Mouse (Mus musculus) midbrain, embryonic 11.5 days (tissue): ENCODE measurements at regions not wholly inside any gene's neighbourhood (a gene's known extent, or its start where the extent isn't known, plus 50 kb on each side); places are given as distances from the start of the nearest gene placed in this dataset.
"Not testable (repeated sequence)": the region's sequence is repeated elsewhere in the genome, so short reads cannot be mapped to it uniquely, and the experiment has no call there.

ENCODE experiments used
- ATAC-seq: fragments of 200-750 bp; cut with Nextera tagmentation; 2 replicates; pipeline ENCODE4 v1.8.0; 2017; ENCODE audit warnings: moderate TSS enrichment, moderate library complexity; ENCODE audit not compliant: low FRiP score
- DNase-seq: peaks from one replicate; pipeline ENCODE4 v3.0.0; 2015; ENCODE audit warnings: low spot score; ENCODE audit errors: missing footprints
- H3K27ac ChIP-seq: fragments of 300-500 bp; sonication (generic); 2 replicates; pipeline ENCODE4 v1.5.1; 2014; ENCODE audit warnings: low read depth, low read length
- H3K27me3 ChIP-seq: fragments of 300-500 bp; sonication (generic); 2 replicates; pipeline ENCODE4 v1.6.1; 2014; ENCODE audit warnings: mild to moderate bottlenecking, low read length, moderate library complexity, mixed read lengths; ENCODE audit not compliant: control insufficient read depth, insufficient read depth
- H3K36me3 ChIP-seq: fragments of 300-500 bp; sonication (generic); 2 replicates; pipeline ENCODE4 v1.6.1; 2014; ENCODE audit warnings: mild to moderate bottlenecking, low read length, moderate library complexity, mixed read lengths; ENCODE audit not compliant: control insufficient read depth, insufficient read depth
- H3K4me1 ChIP-seq: fragments of 300-500 bp; sonication (generic); 2 replicates; pipeline ENCODE4 v1.6.1; 2014; ENCODE audit warnings: low read length; ENCODE audit not compliant: control insufficient read depth, insufficient read depth
- H3K4me2 ChIP-seq: fragments of 300-500 bp; sonication (generic); 2 replicates; pipeline ENCODE4 v1.6.1; 2014; ENCODE audit warnings: mild to moderate bottlenecking, moderate library complexity
- H3K4me3 ChIP-seq: fragments of 300-500 bp; sonication (generic); 2 replicates; pipeline ENCODE4 v1.5.1; 2014; ENCODE audit warnings: low read depth, low read length
- H3K9ac ChIP-seq: fragments of 300-500 bp; sonication (generic); 2 replicates; pipeline ENCODE4 v1.6.1; 2014; ENCODE audit warnings: low read length
- H3K9me3 ChIP-seq: fragments of 300-500 bp; sonication (generic); 2 replicates; pipeline ENCODE4 v1.6.1; 2016; ENCODE audit warnings: low read length; ENCODE audit not compliant: control insufficient read depth
- WGBS: fragments of 180-500 bp; shearing (Covaris S2); extraction: QIAGEN DNeasy Blood & Tissue Kit; methylation state at CpG from one replicate; pipeline ENCODE4 v1.1.7; 2014; 5-methylcytosine and 5-hydroxymethylcytosine counted together

- no peak overlapping the region for H3K9ac ChIP-seq
- H3K9me3 ChIP-seq = no peaks in the 10 kb centered on the region
- H3K4me1 ChIP-seq = no peaks in the 10 kb centered on the region
- H3K36me3 ChIP-seq = no peaks in the 10 kb centered on the region
- no peak for ATAC-seq
- no peak overlapping the region for H3K4me2 ChIP-seq
- H3K27me3 ChIP-seq = no peaks in the 10 kb centered on the region
- no peak overlapping the region for H3K4me3 ChIP-seq
- WGBS = 91% methylated on average over 1 of the region's 1 CpGs
- no peak overlapping the region for H3K27ac ChIP-seq
- DNase-seq = no peak
Observed at GRCm38 (mm10) chrX:70871209-70871608, 178.8 kb upstream of the Mamld1 start.

GRCm38 (mm10) chrX:70881326-70881725 is 168.7 kb upstream of the Mamld1 start:
- Histone ChIP-seq H3K4me1 (no peaks in the 10 kb centered on the region), H3K36me3 (no peaks in the 10 kb centered on the region), H3K4me3 (no peak overlapping the region), H3K27ac (no peak overlapping the region), H3K9me3 (no peaks in the 10 kb centered on the region), H3K27me3 (no peaks in the 10 kb centered on the region), H3K4me2 (no peak overlapping the region), H3K9ac (no peak overlapping the region)
- DNase-seq (no peak), ATAC-seq (no peak)
- 89% methylated on average over 2 of the region's 2 CpGs for WGBS

GRCm38 (mm10) chrX:70883461-70883860 is 166.6 kb upstream of the Mamld1 start:
- Histone ChIP-seq H3K4me1 (no peaks in the 10 kb centered on the region), H3K4me3 (no peak overlapping the region), H3K36me3 (no peaks in the 10 kb centered on the region), H3K9me3 (no peaks in the 10 kb centered on the region), H3K27me3 (no peaks in the 10 kb centered on the region), H3K4me2 (no peak overlapping the region), H3K27ac (no peak overlapping the region), H3K9ac (no peak overlapping the region)
- DNase-seq = no peak
- no peak for ATAC-seq
- WGBS = 75% methylated on average over 2 of the region's 2 CpGs

- Histone ChIP-seq H3K4me2 (no peak overlapping the region), H3K27me3 (no peaks in the 10 kb centered on the region), H3K4me3 (no peak overlapping the region), H3K9ac (no peak overlapping the region), H3K4me1 (no peaks in the 10 kb centered on the region), H3K36me3 (no peaks in the 10 kb centered on the region), H3K27ac (no peak overlapping the region), H3K9me3 (no peaks in the 10 kb centered on the region)
- 78% methylated on average over 2 of the region's 2 CpGs for WGBS
- ATAC-seq (no peak), DNase-seq (no peak)
Observed at GRCm38 (mm10) chrX:70894517-70894916, 155.5 kb upstream of the Mamld1 start.

GRCm38 (mm10) chrX:70895554-70895953 is 154.5 kb upstream of the Mamld1 start:
- Histone ChIP-seq H3K4me3 (no peak overlapping the region), H3K4me1 (no peaks in the 10 kb centered on the region), H3K9me3 (no peaks in the 10 kb centered on the region), H3K9ac (no peak overlapping the region), H3K4me2 (no peak overlapping the region), H3K27me3 (no peaks in the 10 kb centered on the region), H3K36me3 (no peaks in the 10 kb centered on the region), H3K27ac (no peak overlapping the region)
- ATAC-seq = no peak
- 78% methylated on average over 4 of the region's 4 CpGs for WGBS
- DNase-seq = no peak

GRCm38 (mm10) chrX:70897110-70897721 is 152.8 kb upstream of the Mamld1 start:
- DNase-seq (no peak), ATAC-seq (no peak)
- H3K9ac ChIP-seq = no peak overlapping the region
- no peak overlapping the region for H3K27ac ChIP-seq
- no peaks in the 10 kb centered on the region for H3K9me3 ChIP-seq
- 57% methylated on average over 2 of the region's 2 CpGs for WGBS
- H3K4me2 ChIP-seq = no peak overlapping the region
- H3K4me3 ChIP-seq = no peak overlapping the region
- H3K27me3 ChIP-seq = no peaks in the 10 kb centered on the region
- no peaks in the 10 kb centered on the region for H3K36me3 ChIP-seq
- H3K4me1 ChIP-seq = no peaks in the 10 kb centered on the region

- not testable (repeated sequence) for ATAC-seq, H3K4me1 ChIP-seq, H3K9me3 ChIP-seq, H3K4me3 ChIP-seq, H3K4me2 ChIP-seq, H3K36me3 ChIP-seq, H3K9ac ChIP-seq, DNase-seq, H3K27ac ChIP-seq, H3K27me3 ChIP-seq
- 79% methylated on average over 1 of the region's 1 CpGs for WGBS
Observed at GRCm38 (mm10) chrX:70898836-70899235, 151.2 kb upstream of the Mamld1 start.

GRCm38 (mm10) chrX:70899720-70900479 is 150.2 kb upstream of the Mamld1 start:
- ATAC-seq = no peak
- 84% methylated on average over 8 of the region's 8 CpGs for WGBS

GRCm38 (mm10) chrX:70925646-70926045 is 124.4 kb upstream of the Mamld1 start:
- 70% methylated on average over 2 of the region's 2 CpGs for WGBS
- Histone ChIP-seq H3K9ac (no peak overlapping the region), H3K27ac (no peak overlapping the region), H3K4me3 (no peak overlapping the region), H3K4me2 (no peak overlapping the region), H3K4me1 (no peaks in the 10 kb centered on the region), H3K9me3 (no peaks in the 10 kb centered on the region), H3K36me3 (no peaks in the 10 kb centered on the region), H3K27me3 (no peaks in the 10 kb centered on the region)
- ATAC-seq = no peak
- no peak for DNase-seq

More at GRCm38 (mm10) chrX:70899720-70900479, 150.2 kb upstream of the Mamld1 start:
- no peaks in the 10 kb centered on the region for H3K9me3 ChIP-seq
- H3K36me3 ChIP-seq = no peaks in the 10 kb centered on the region
- H3K4me1 ChIP-seq = no peaks in the 10 kb centered on the region
- no peak overlapping the region for H3K27ac ChIP-seq
- no peak for DNase-seq
- H3K9ac ChIP-seq = no peak overlapping the region
- H3K4me3 ChIP-seq = no peak overlapping the region
- H3K27me3 ChIP-seq = no peaks in the 10 kb centered on the region
- no peak overlapping the region for H3K4me2 ChIP-seq
